Mouse (Mus musculus): Measurements from ENCODE around the gene Hk1.

Hk1 gene

DNA sequence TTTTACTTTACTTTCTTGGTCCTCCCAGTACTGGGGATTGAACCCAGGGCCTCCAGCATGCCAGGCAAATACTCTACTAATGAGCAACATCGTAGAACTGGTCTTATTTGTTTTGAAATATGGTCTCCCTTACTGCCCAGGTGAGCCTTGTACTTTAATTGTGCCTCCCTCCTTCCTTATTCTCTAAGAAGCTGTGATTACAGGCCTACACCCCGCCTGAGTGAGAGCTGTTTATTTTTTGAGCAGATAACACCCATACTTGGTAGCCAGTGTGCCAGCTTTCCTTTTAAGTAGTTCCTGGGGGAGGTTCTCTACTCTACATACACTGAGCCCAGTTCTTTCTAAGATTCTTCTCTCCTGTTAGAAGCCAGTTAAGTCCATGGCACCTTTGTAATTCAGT is 115.4 kb downstream of the Hk1 start:
- no peak for DNase-seq

DNA sequence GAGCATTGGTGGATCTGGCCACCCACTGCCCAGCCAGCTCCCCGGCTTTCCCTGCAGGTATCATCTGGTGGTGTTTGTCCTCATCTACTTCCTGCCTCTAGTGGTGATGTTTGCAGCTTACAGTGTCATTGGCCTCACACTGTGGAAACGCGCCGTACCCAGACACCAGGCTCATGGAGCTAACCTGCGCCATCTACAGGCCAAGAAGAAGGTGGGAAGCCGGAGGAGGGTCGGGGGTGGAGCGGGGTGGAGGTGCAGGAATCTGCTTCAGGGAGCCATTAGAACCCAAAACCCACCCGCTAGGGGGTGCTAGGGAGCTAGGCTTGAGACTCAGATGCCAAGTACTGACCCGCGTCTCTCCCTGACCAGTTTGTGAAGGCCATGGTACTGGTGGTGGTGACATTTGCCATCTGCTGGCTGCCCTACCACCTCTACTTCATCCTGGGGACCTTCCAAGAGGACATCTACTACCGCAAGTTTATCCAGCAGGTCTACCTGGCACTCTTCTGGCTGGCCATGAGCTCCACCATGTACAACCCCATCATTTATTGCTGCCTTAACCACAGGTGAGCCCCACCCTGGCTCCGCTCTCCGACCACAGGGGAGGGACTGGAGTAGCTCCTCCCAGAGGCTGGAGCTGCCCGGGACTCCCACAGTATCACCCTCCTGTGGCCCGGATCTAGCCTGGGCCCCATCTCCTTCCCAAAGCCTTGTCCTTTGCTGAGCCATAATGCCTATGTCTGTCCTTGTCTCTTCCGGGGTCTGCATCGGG is 118.4 kb downstream of the Hk1 start:
- peak; percentile 80 to 86 for DNase-seq

DNA sequence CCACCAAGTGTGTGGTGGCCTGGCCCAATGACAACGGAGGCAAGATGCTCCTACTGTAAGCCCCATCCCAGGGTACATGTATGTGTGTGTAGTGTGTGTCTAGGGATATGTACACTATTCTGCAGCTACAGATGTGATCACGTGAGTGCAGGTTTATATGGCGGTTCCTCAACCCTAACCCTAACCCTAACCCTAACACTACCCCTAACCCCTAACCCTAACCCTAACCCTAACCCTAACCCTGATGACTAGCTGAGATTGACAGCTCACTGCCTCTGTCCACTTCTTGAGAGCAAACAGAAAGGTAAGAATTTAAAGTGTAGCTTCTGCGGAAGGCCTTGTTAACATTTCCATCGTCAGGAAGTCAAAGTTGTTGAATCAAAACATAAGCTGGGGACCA is 121.4 kb downstream of the Hk1 start:
- DNase-seq: no peak

DNA sequence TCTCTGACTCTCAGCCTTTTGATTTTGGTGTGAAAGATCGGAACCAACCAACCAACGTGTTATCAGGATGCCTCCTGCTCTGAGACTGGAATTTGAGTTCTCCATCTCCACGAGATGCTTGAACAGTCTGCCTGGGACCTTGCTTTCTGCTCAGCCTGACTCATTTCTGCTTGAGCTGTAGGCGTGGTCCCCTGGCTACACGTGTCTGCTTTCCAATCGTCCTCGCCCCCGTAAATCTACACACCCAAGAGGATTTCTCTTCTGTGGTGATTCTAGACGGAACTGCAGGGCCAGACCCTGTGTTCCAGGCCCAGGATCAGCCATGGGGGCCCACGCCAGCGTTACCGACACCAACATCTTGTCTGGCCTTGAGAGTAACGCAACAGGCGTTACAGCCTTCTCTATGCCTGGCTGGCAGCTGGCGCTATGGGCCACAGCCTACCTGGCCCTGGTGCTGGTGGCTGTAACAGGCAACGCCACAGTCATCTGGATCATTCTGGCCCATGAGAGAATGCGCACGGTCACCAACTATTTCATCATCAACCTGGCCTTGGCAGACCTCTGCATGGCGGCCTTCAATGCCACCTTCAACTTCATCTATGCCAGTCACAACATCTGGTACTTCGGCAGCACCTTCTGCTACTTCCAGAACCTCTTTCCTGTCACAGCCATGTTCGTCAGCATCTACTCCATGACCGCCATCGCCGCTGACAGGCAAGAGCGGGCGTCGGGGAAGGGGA is 127.0 kb downstream of the Hk1 start:
- no peak for DNase-seq

DNA sequence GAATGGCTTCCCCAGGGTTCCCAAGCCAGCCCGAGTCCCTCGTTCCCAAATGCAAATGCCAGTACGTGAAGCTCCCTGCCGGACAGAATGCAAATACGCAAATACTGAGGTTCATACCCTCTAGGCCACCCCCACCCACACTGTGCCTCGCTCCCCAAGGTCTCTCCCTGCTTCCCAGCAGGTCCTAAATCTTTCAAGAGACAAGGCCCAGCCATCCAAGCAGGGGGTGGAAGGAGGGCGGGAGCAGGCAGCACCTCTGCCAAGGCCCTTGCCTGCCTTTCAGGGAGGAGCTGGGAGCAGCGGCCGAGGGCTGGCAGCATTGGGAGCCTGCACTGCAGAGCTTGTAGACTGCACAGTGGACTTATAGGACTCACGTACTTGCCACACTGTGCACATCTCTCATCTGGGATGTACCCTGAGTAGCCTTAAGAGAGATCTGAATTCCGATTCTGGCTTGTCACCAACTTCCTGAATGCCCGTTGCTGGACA is 127.7 kb downstream of the Hk1 start, which contains the start of gene Tacr2:
Gene Tacr2 (plus strand): TSS at position 439 of the 489 bp plus-strand sequence.
- DNase-seq: peak in 1 of 2 experiments; percentile 24

DNA sequence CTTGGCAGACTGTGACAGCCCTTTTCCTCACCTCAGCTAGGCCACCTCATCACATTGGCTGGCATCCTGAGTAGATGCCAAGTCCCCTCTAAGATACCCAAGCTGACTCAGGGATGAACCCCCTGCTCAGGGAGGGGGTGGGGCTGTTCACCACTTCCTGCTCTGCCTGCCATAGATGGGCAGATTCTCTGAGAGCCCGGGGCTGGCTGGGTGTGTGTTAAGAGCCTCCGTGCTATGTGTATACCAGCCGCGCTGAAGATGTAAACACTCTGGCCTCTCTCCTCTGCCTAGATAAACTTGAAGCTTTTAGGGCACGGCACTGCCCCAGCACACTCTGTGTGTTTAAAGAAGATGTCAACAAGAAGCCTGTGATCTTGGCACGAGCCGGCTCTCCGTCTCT is 131.9 kb downstream of the Hk1 start:
- DNase-seq: no peak

DNA sequence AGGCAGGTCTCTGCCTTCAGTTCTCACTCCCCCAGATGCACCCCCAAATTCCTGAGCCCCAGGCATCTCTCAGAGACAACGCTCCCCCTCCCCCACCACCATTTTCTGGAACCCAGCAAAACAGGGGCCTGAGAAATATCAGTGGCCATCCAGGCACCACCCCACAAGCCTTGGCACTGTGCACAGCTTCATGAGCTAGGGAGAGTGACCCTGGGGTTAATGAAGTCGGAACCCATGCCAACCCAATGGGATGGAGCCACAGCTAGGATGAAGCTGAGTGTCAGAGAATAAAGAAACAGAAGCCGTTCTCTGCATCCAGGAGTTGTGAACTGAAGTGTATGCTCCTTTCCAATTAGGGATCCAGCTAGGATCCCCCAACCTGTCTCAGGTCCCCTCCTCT is 132.6 kb downstream of the Hk1 start:
- DNase-seq: no peak

DNA sequence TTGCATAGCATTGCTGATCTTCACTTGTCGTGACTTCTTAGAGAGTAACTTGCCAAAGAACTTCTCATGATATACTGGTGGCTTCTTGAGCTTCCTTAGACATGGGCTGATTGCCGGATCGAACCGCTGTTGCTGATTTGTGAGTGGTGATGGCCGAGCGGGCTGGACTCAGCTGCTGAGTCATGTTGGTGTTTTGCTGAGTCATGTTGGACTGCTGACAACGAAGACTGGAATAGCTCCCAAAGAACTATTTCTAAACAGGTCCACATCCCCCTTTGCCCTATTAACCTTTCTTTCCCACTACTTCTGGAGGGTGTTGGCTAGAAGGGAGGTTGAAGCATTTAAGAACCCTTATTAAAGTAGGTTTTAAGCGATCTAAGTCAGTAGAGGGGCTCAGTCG is 135.6 kb downstream of the Hk1 start:
- DNase-seq: no peak

DNA sequence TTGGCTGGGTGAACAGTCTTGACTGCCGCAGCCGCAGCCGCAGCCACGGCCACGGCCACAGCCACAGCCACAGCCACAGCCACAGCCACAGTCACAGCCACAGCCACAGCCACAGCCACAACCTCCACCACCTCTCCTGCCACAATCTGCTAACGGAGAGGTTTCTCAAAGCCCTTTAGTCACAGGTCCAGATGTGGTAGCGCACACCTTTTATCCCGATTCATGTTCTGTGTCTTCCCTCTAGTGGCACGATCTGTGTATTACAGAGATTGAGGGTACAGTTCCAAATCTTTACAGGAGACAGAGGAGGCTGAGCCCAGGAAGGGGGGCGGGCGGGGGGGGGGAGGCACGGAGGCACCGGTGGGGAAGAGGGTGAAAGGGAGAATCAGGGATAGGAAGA is 136.8 kb downstream of the Hk1 start:
- DNase-seq: peak; percentile 62 to 66

DNA sequence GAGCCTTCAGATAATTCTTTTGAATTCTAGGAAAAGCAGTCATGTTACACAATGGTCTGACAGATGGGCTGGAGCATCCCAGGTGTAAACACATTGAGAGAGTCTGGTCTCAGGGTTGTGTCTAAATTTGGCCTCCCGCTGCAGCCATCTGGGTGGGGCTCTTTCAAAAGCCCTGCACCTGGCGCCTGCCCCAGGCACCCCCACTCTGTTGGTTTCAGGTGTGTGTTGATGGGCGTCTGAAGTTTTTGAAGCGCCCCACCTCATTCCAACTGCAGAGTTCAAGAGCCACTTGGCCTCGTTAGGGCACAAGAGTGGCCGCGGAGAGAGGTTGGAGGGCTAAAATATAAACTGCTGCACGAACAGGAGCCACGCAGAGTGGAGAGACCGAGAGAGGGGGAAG is 137.3 kb downstream of the Hk1 start:
- DNase-seq: no peak

DNA sequence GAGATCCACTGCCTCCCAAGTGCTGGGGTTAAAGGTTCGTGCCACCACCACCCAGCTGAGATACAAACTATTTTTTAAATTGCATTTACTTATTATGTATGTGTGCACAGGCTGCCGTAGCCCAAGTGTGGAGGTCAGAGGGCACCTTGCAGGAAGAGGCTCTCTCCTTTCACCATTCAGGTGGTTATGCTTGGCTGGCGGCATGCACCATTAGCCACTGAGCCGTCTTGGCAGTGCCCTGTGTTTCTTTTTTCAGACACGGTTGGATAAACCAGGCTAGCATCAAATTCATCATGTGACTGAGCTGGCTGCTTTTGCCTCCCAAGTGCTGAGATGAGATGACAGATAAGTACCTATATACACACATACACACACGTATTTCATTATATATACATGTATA is 140.4 kb downstream of the Hk1 start:
- DNase-seq: peak; percentile 63 to 77

DNA sequence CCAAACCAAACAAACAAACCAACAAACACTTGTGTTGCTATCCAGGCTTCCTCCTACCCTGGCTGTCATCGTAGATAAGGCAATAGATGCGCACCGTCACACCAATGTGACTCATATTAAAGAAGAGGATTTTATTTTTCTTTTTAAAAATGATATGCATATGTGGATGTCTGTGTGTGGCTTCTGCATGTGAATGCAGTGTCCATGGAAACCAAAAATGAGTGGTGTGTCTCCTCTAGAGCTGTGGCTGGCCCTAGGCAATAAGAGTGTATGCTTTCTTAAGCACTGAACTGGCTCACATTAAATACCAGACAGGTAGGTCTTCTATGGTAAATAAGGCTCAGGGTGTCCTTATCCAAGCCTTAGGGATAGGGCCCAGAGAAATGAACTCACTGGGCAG is 141.0 kb downstream of the Hk1 start:
- no peak for DNase-seq

DNA sequence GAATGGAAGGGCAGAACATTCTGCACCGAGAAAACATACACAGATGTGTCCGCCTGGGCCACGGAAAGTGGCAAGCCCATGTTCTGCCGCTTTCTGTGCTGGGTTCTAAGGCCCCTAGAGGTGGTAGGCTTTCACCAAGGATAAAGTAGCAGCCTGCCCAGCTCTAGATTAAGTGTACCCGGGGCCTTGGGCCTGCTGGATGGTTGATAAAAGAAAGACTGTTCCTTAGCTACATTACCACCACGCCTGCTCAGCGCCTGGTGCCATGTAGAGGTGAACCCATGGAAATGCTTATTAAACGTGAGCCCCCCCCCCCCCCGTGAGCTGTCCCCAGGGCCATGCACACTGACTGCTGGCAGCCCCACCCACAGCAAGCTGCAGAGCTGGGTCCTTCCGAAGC is 142.5 kb downstream of the Hk1 start:
- DNase-seq: no peak

DNA sequence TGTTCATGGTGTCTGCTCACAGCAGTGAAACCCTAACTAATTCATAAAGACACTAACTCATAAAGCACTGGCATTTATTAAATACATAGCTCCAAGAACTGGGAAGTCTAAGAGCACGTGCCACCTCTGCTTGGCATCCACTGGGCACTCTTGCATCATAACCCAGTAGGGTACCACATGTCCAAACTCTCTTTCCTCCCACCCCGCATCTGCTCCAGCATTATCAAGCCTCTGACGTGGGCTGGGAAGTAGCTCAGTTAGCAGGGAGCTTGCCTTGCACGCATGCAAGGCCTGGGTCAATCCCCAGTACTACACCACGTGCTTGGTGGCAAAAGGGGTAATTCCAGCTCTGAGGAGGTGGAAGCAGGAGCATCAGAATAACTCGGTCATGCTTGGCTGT is 143.5 kb downstream of the Hk1 start:
- DNase-seq: no peak

DNA sequence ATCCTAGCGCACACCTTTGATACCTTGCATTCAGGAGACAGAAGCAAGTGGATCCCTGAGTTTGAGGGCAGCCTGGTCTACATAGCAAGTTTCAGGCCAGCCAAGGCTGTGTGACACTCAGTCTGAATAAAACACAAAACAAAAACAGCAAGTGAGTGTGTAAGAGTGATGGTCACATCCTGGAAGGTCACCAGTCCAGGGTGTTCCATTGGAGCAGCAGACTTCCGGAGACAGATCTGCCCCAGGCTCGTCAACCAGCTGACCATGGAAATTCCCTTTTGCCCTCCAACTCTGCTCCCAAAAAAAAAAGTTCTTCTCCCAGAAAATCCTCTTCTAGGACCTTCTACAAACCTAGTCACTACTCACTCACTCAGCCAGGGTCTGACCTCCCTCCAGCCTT is 147.9 kb downstream of the Hk1 start:
- peak in 1 of 2 experiments; percentile 37 for DNase-seq

DNA sequence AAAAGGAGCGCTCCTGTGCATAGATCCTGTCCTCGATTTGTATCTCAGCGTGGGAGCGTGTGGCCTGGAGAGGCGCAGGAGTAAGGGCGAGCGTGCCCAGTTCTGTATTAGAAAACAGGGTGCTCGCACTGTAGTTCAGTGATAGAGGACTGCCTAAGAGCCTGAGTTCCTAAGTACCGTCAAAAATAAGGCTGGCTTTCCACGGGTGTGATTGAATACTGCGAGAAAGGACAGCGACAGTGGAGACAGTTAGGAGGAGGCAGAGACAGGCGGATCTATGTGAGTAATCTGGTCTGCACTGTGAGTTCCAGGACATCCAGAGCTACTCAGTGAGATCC is 148.3 kb downstream of the Hk1 start:
- no peak for DNase-seq

DNA sequence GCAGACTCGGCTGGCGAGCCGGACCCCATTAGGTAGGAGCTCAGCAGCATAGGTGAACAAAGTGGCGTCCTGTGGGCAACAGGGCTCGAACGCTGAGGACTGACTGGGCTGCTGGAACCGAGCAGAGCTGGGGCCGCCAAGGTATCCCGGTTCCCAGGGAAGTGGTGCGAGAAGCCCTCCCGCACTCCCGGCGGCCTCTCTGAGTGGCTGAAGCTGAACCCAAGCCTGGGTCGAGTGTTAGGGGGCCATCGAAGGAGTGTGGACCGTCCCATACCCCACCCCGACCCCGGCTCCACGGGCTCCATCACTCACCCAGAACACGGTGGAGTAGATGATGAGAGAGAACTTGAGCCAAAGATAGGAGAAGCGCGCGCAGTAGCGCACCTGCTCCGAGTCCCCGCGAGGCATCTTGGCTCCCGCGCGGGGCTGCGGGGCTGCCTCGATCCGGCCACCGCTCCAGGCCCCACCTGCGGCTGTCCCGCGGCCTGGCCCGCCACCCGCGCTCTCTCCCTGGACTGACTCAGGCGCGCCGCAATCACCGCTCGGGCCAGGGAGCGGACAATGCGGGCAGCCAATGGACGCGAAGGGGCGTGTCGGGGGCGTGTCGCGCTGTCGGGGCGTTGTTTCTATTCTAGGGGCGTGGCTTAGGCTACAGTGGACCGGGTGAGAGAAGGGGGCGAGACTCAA is 148.9 kb downstream of the Hk1 start, which contains the start of gene Tspan15:
Gene Tspan15 (minus strand): TSS at position 544 of the 687 bp plus-strand sequence.
- peak; percentile 98 for DNase-seq

DNA sequence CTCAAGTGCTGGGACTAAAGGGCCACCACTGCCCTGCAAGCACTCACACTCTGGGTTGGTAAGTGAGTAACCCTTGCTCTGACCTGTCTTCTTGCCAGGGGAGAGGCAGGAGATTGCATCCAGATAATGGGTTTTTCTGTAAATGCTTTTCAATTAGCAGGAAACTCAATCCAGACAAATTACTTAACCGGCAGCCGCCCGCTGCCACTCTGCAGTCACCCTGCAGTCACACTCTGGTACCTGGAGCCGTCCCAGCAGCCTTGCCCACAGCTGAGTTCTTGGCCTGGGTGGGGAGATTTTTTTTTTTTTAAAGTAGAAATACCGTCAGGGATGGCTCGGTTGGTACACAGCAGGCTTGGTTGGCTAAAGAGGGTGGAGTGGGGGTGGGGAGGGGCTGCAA is 151.6 kb downstream of the Hk1 start:
- DNase-seq: no peak

DNA sequence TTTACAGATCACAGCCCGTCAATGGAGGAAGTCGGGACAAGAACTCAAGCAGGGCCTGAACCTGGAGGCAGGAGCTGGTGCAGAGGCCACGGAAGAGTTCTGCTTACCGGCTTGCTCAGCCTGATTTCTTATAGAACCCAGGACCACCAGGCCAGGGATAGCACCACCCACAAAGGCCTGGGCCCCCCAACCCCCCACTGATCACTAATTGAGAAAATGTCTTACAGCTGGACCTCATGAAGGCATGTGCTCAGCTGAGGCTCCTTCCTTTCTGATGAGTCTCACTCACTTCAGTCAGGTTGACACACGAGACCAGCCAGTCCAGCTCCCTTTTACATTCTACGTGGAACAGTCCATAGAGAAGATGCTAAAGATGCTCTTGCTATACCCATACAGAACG is 153.9 kb downstream of the Hk1 start:
- no peak for DNase-seq

DNA sequence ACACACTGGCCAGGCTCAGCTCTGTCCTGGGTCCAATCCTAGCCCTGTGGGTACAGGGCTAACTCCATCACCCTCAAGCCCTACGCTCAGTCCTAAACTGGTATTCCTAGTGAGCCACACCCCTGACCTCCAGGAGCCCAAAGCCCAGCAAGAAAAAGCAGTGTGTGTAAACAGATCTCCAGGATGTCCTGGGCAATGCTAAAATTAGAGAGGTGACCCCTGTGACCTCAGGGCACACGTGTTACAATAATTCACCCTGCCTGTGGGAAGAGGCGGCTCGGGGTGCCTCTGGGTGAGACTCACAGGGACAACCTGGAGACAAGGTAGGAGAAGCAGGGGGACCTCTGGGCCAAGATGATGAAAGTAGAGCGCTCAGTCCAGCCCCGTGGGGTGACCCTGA is 155.5 kb downstream of the Hk1 start:
- peak in 1 of 2 experiments; percentile 44 for DNase-seq

DNA sequence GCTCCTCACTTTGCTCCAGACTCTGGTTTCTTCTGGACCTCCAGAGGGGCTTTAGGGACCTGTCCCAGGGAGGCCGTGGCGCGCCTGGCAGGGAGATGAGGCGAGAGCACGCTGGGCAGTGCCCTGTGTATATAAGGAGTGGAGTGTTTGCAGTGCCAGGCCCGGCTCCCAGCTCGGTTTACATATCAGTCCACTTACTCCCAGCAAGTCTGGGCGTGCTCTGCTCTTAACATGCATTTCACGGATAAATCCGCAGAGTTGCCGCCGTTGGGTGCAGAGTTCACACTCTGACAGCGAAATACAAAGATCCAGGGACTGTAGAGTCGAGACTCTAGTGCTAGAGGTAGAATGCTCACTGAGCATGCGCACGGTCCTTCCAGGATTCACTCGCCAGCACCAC is 156.9 kb downstream of the Hk1 start:
- no peak for DNase-seq

DNA sequence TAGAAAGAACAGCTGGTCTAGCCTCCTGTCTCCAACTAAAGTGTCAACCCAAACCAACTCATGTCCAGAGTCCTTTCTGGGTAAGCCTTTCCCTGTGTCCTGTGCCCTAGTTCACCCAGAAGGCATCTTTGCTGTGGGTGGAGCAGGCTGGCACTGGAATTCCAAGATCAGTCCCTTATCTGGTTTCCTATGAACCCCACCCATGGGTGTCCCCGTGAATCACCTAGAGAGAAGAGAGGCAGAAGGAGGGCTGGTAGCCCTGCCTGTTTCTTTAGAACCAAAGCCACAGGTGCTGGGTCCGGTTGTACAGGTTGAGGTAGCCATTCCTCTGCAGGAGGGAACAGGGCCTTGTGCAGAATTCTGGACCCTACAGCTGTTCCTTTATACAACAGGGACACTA is 158.1 kb downstream of the Hk1 start:
- DNase-seq: no peak

DNA sequence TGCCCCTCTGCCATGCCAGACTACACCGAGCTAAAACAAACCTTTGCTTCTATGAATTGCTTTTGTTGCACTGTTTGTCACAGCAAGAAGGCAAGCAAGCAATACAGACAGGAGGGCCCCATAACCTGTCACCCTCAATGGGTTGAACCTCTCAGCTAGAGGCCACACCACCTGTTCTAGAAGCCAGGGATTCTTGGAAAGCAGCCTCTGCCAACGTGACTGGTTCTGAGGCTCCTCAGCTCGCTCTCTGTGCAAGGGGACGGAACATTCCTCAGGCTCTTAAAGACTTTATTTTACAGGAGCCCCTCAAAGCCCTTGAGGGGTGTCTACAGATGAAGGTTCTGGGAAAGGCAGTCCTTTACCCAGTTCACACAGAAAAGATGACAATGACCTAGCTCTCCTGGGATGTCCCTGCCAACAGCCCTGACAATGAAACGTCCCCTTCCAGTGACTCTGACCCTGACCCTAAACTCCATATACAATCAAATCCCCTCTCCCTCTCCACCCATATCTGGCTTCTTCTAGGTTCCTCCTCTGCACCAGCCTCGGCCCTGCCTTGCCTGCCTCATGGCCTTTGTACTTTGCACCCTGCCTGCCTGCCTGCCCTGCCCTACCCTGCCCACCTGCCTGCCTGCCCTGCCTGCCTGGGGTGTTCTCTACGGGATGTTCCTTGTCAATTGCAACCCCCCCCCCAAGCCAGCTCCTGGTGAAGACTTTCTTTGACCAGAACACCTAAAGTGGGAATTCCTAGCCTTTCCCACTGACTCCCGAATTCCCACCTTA is 158.8 kb downstream of the Hk1 start:
- peak in 1 of 2 experiments; percentile 46 for DNase-seq
